Mouse (Mus musculus) urinary bladder, postnatal 4 days (tissue): Measurements from ENCODE around the gene Tmem222.

Experiments used
- DNase-seq, 2 experiments: peaks; one replicate each; pipeline ENCODE4 v3.0.0; 2021 to 2022; ENCODE audit warnings: low spot score in 2 of 2

Tmem222 gene

GRCm38 (mm10) chr4:133285299-133285698, 7.7 kb upstream of the Tmem222 start:
- no peak for DNase-seq

DNA sequence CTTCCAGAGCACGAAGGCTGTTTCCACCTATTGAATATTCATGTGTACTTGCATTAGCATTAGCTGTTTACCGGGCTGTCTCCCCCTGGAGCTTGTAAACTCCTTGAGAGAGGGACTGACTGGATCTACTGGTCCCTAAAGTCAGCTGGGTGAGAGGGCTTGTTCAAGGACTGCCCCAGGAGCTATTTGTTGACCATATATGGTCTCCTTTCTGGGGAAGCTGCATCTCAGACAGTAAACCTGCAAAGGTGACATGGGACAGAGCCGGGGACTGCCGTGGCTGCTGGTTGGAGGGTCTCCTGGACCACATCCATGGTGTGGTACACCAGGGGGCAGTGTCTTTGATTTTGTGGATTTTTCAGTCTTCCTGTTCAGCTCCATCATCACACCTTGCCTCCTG, 5.1 kb upstream of the Tmem222 start:
- no peak for DNase-seq

GRCm38 (mm10) chr4:133281951-133282481, 4.4 kb upstream of the Tmem222 start:
- no peak for DNase-seq

DNA sequence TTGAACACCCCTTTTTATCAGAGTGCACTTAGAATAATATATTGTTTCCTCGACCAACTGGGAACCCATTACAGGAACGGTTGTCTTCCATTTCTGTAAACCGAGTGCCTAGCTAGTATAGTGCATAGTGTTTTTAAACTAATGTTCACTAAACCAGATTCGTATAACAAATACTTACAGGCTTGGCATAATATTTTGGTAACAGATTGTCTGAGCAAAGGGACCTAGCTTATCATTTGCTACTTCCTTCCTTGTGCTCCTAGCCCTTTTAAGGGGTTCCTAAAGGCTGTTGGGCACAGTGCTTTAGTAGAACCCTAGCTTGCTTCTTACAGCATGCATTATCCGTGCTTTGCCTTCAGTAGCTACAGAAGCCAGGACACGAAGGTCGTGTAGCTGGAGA, 3.9 kb upstream of the Tmem222 start:
- DNase-seq: no peak

- DNase-seq: no peak
These were observed 890 bp upstream of the Tmem222 start for GRCm38 (mm10) chr4:133278482-133278881.

DNA sequence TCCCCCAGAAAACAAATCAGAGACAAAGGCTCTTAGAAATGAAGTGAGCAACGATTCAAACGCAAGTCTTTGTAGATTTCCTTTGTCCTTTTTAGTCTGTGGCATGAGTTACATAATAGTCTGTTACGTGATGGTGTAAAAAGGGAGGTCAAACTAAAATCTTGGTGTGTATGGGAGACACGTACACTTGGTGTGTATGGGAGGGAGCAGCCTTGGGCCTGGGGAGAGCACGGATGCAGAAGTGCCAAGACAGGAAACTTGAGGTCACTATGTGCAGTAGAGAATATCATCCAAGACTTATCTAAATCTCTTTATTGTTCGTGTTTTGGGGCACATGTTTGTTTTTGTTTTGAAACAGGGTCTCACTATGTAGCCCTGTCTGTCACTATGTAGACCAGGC, 475 bp upstream of the Tmem222 start:
- no peak for DNase-seq

DNA sequence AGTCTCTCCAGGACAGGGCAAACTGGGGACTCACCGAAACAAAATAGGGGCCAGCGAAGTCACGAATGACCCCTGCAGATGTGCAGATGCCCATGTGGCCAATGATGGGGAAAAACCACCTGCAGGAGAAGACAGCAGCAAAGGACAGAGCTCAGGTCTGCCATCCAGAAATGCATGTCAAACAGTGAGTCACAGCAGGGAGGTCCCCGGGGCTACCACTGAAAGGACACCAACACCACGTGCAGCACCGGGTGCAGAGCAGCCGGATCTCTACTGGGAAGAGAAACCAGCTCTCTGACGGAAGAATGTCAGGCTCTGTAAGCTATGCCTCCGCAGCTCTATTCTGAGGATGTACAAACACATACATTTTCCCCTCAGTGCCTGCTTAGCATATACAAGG, 6.7 kb downstream of the Tmem222 start:
- DNase-seq: no peak

DNA sequence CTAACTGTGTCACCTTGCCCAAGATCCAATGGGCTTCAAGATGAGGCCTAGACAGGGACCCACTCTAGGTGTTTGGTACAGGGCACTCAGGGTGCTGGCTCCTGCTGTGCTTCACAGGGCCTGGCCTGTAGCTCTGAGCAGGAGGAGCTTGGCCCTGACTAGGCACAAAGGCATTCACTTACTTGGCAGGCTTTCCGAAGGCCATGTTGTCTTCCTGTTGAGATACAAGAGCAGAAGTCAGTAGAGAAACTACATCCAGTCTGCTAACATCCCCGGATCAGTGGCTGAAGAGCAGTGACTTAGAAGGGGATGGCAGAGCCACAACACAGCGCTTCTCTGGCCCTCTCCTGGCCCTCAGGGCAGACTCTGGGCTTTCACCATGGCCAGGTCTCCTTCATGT, 8.0 kb downstream of the Tmem222 start:
- no peak for DNase-seq

DNA sequence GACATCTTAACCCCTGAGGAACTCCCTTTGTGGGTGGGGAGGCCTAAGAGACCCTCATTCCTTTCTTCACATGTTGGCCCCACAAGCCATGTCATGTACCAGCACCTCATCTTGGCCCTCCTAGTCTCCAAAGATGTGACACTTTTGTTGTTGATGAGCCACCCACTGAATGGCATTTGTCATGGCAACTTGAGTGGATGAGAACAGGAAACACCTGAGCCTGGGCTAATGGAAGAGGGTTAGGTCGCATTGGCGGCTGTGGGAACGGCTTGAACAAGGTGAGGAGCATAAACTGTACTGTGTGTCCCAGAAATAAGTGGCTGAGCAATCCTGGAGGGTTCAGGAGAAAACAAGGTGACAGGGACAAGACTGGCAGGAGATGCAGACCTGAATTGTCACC, 8.7 kb downstream of the Tmem222 start:
- no peak for DNase-seq

DNA sequence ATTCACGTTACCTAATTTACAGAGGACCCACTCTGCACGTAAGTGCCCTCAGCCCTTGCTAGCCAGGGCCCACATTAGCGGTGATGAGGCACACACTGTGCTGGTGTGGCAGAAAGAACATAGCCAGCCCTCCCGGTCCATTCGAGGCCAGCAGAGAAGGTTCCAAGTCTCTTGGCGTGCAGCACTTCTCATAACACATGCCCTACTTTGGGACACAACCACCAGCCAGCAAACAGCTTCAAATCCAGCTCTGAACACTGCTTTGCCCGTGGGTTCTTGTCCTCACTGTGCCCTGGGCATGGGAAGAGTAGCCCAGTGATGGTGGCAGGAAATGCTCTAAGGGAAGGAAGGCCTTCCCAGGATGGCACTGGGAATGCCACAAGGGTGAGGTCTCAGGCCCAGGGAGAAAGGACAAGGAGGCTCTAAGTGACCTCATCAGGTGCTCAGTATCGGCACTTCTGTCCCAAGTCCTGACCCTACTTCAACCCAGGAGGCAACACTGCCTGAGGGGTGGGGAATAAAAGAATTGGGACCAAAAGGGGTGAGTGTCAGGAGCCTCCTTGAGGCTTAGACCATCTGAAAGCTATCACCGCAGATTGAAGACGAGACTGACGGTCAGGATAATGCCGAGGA, 11.2 kb downstream of the Tmem222 start:
- DNase-seq: no peak

DNA sequence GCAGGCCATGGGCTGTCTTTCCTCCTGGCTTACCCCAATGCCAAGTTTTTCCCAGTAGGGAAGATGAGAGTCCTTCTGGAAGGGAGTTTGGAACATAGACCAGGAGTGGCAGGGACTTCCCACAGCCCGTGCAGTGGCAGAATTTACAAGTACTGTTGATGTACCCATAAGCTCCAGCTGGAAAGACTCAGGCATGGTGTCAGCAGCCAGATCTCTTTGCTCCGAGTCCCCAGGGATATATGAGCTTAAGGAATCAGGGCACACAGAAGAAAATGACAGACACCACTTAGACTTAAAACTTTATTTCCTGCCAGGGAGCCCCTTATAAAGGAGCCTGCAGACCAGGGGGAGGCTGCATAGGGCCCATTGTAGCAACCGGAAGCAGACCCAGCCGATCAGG, 11.8 kb downstream of the Tmem222 start:
- no peak for DNase-seq

DNA sequence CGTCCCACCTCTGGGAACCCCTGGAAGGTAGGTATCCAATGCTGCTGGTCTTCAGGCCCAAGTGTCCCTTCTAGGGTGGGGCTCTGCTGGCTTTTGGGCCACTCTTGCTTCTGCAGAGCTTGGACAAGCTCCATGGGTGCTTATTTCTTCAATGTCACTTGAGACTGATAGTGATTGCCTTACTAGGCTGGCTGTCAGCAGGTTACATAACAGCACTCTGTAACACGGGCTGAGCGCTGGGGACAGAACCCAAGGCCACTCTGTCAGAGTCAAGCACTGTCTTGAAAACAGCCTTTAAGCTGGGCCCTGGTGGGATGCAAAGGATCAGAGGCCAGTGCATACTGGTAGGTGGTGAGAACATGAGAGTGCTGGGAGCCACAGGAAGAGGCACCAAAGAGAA, 12.3 kb downstream of the Tmem222 start:
- DNase-seq: no peak

DNA sequence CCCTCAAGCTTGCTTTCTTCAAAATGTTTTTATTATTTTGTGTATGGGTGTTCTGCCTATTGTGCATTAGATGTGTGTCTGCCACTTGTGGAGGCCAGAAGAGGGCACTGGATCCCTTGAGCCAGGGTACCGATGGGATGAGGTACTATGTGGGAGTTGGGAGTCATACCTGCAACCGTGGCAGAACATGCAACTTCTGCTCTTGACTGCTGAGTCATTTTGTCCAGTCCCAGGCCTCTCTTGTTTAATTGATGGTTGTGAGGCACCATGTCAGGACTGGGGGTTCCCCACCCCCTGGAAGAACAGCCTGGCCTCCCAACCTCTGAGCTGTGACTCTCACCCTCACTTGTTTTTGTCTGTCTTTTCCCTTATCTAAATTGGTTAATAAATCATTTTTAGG, 13.0 kb downstream of the Tmem222 start:
- no peak for DNase-seq

- DNase-seq: no peak
These were observed 13.8 kb downstream of the Tmem222 start for GRCm38 (mm10) chr4:133263756-133264155.

DNA sequence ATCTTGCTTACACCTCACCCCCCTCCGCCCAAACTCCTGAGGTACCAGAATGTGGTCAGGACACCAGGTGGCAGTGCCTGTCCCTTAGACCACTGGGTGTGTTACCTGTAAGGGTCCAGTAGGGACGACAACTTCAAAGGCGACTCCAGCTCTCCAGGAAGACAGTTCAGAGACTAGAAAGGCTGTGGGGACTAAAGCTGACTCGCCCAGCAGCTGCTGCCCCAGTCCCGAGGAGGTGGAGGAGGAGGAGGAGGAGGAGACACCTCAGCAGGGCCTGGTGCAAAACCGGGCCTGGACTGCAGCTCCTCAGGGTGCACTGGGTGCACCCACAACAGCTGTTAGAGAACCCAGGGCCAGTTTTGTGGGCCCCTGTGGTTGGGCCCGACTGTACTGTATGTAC, 14.7 kb downstream of the Tmem222 start, which contains the start of gene Sytl1:
Gene Sytl1 (minus strand): TSS at position 232 of the 400 bp plus-strand sequence.
- DNase-seq: no peak

DNA sequence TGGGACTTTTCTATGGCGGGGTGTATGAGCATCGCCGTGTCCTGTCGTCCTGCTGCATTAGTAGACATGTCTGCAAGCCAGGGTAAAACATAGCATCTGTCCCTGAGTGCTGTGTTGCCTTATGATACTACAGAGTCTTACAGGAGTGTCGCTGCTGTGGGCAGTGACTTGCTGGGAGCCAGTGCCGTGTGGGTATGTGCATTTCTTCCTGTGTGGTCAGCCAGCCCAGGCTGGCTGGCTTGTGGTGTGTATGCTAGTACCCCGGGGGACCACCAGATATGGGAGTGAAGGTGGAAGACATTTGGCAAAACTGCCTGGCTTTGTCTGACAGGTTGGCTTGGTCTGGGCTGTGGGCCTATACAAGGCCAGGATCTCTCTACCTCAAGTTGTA, 15.2 kb downstream of the Tmem222 start:
- DNase-seq: no peak

GRCm38 (mm10) chr4:133261641-133262374, 15.8 kb downstream of the Tmem222 start:
- DNase-seq: no peak

- DNase-seq: no peak
These were observed 19.7 kb downstream of the Tmem222 start for GRCm38 (mm10) chr4:133257798-133258408.

- DNase-seq: no peak
These were observed 20.4 kb downstream of the Tmem222 start for GRCm38 (mm10) chr4:133257230-133257629.

GRCm38 (mm10) chr4:133256820-133257219, 20.8 kb downstream of the Tmem222 start:
- no peak for DNase-seq

GRCm38 (mm10) chr4:133255392-133255791, 22.2 kb downstream of the Tmem222 start:
- no peak for DNase-seq

- no peak for DNase-seq
These were observed 24.2 kb downstream of the Tmem222 start for GRCm38 (mm10) chr4:133253412-133253811.

- DNase-seq: no peak
These were observed 25.5 kb downstream of the Tmem222 start for GRCm38 (mm10) chr4:133252089-133252488.
